Mouse (Mus musculus): Measurements from ENCODE around the gene Tnfrsf9.
A peak's percentile ranks its signal among the peaks of the same experiment; 100 is the strongest.

Gene Tnfrsf9

GRCm38 (mm10) chr4:150926924-150927705, 12.8 kb downstream of the Tnfrsf9 start:
- no peak for DNase-seq (ENCODE audit: extremely low spot score, low spot score)

GRCm38 (mm10) chr4:150927789-150928188, 13.4 kb downstream of the Tnfrsf9 start:
- DNase-seq (ENCODE audit: extremely low spot score, low spot score) = no peak

GRCm38 (mm10) chr4:150933503-150933902, 19.1 kb downstream of the Tnfrsf9 start:
- no peak for DNase-seq (ENCODE audit: extremely low spot score, low spot score)

GRCm38 (mm10) chr4:150937293-150938062, 23.1 kb downstream of the Tnfrsf9 start:
- no peak for DNase-seq (ENCODE audit: extremely low spot score, low spot score)

- DNase-seq (ENCODE audit: extremely low spot score, low spot score) = no peak
Observed at GRCm38 (mm10) chr4:150938063-150938452, 23.7 kb downstream of the Tnfrsf9 start.

GRCm38 (mm10) chr4:150939991-150940651, 25.8 kb downstream of the Tnfrsf9 start:
- DNase-seq (ENCODE audit: extremely low spot score, low spot score) = no peak

- no peak for DNase-seq (ENCODE audit: extremely low spot score, low spot score)
Observed at GRCm38 (mm10) chr4:150944707-150945106, 30.3 kb downstream of the Tnfrsf9 start.

GRCm38 (mm10) chr4:150950972-150951371, 36.6 kb downstream of the Tnfrsf9 start:
- no peak for DNase-seq (ENCODE audit: extremely low spot score, low spot score)

GRCm38 (mm10) chr4:150956369-150957105, 42.2 kb downstream of the Tnfrsf9 start:
- no peak for DNase-seq (ENCODE audit: extremely low spot score, low spot score)

GRCm38 (mm10) chr4:150957106-150957458, 42.7 kb downstream of the Tnfrsf9 start:
- DNase-seq (ENCODE audit: extremely low spot score, low spot score) = no peak

GRCm38 (mm10) chr4:150958536-150958935, 44.2 kb downstream of the Tnfrsf9 start:
- DNase-seq (ENCODE audit: extremely low spot score, low spot score) = no peak

GRCm38 (mm10) chr4:150962231-150962630, 47.9 kb downstream of the Tnfrsf9 start:
- DNase-seq (ENCODE audit: extremely low spot score, low spot score) = no peak

GRCm38 (mm10) chr4:150963711-150964110, 49.3 kb downstream of the Tnfrsf9 start:
- no peak for DNase-seq (ENCODE audit: extremely low spot score, low spot score)

- DNase-seq (ENCODE audit: extremely low spot score, low spot score) = peak; percentile 83
Observed at GRCm38 (mm10) chr4:150964635-150965554, 50.5 kb downstream of the Tnfrsf9 start.

- no peak for DNase-seq (ENCODE audit: extremely low spot score, low spot score)
Observed at GRCm38 (mm10) chr4:150965555-150965951, 51.2 kb downstream of the Tnfrsf9 start.

GRCm38 (mm10) chr4:150966556-150966955, 52.2 kb downstream of the Tnfrsf9 start:
- peak; percentile 61 for DNase-seq (ENCODE audit: extremely low spot score, low spot score)

GRCm38 (mm10) chr4:150968956-150969355, 54.6 kb downstream of the Tnfrsf9 start:
- no peak for DNase-seq (ENCODE audit: extremely low spot score, low spot score)

GRCm38 (mm10) chr4:150973264-150973663, 58.9 kb downstream of the Tnfrsf9 start:
- no peak for DNase-seq (ENCODE audit: extremely low spot score, low spot score)

GRCm38 (mm10) chr4:150975145-150975544, 60.8 kb downstream of the Tnfrsf9 start:
- no peak for DNase-seq (ENCODE audit: extremely low spot score, low spot score)

GRCm38 (mm10) chr4:150978156-150978910, 64.0 kb downstream of the Tnfrsf9 start:
- no peak for DNase-seq (ENCODE audit: extremely low spot score, low spot score)
